Mouse (Mus musculus): ENCODE measurements at regions not wholly inside any gene's neighbourhood (a gene's known extent, or its start where the extent isn't known, plus 50 kb on each side); places are given as distances from the start of the nearest gene placed in this dataset.

DNA sequence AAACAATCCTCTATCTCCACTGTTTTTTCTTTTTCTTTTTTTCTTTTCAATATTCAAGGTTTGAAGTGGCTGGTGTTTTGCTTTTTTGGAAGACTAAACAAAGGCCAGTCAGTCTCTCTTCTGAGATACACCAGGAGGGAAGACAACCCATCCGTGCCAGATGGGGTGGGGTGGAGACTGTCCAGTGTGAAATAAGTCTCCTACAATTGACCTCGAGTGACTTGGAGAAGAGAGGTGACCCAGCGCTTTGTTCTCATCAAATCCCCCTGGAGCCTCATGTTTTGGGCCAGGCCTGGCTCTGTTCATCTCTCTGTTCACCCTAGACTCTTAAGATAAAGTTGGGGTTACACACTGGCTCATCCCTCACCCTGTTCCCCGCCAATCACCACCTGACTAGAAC lies 169.2 kb upstream of the Tbca start:
- WGBS: 64% methylated on average over 4 of the region's 4 CpGs
- no peaks in the 10 kb centered on the region for H3K9me3 ChIP-seq
- no peak overlapping the region for H3K4me3 ChIP-seq (replicated peaks)
- H3K27me3 ChIP-seq (replicated peaks): no peaks in the 10 kb centered on the region
- no peak overlapping the region for H3K9ac ChIP-seq
- H3K36me3 ChIP-seq: no peaks in the 10 kb centered on the region
- H3K4me2 ChIP-seq: no peak overlapping the region
- no peaks in the 10 kb centered on the region for H3K4me1 ChIP-seq
- ATAC-seq (ENCODE audit: insufficient read depth, low FRiP score, low read depth): no peak
- no peak overlapping the region for H3K27ac ChIP-seq

DNA sequence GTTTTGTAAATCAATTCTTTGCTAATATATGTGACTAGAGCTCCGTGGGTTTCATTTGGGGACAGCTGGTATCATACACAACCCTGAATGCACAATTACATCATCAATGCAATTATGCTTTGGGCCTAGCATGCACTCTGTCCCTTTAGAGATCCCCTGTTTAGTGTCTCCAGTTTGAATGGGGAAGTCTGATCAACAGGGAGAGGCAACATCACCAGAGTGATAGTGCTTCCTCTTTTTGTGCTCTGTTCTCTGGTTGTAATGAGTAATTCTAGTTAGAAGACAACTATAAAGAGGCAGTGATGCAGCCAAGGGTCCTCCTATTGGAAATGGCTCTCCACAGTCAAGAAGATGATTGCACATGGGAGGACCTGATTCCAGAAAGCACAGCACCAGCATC lies 158.7 kb upstream of the Tbca start:
- Histone ChIP-seq H3K9me3 (no peaks in the 10 kb centered on the region), H3K4me3 (replicated peaks) (no peak overlapping the region), H3K27me3 (replicated peaks) (no peaks in the 10 kb centered on the region), H3K36me3 (no peaks in the 10 kb centered on the region), H3K9ac (no peak overlapping the region), H3K4me2 (no peak overlapping the region), H3K4me1 (no peaks in the 10 kb centered on the region), H3K27ac (no peak overlapping the region)
- no peak for ATAC-seq (ENCODE audit: insufficient read depth, low FRiP score, low read depth)
- 58% methylated on average over 1 of the region's 1 CpGs for whole genome bisulfite sequencing

DNA sequence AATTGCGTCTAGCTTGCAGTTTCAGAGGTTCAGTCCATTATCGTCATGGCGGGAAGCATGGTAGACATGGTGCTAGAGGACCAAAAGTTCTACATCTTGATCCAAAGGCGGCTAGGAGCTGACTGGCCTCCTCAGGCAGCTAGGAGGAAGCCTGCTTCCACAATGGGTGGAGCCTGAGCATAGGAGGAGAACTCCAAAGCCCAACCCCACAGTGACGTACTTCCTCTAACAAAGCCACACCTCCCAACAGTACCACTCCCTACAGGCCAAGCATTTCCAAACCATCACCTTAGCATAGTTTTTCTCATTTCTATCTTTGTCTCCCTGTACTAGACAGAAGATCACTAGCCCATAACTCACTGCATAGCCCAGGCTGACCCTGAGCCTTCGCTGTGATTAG lies 158.0 kb upstream of the Tbca start:
- no peaks in the 10 kb centered on the region for H3K4me1 ChIP-seq
- no peak for ATAC-seq (ENCODE audit: insufficient read depth, low FRiP score, low read depth)
- no peak overlapping the region for H3K4me2 ChIP-seq
- no peak overlapping the region for H3K4me3 ChIP-seq (replicated peaks)
- WGBS: 92% methylated on average over 6 of the region's 6 CpGs
- no peaks in the 10 kb centered on the region for H3K27me3 ChIP-seq (replicated peaks)
- no peaks in the 10 kb centered on the region for H3K9me3 ChIP-seq
- no peaks in the 10 kb centered on the region for H3K36me3 ChIP-seq
- H3K27ac ChIP-seq: no peak overlapping the region
- no peak overlapping the region for H3K9ac ChIP-seq

DNA sequence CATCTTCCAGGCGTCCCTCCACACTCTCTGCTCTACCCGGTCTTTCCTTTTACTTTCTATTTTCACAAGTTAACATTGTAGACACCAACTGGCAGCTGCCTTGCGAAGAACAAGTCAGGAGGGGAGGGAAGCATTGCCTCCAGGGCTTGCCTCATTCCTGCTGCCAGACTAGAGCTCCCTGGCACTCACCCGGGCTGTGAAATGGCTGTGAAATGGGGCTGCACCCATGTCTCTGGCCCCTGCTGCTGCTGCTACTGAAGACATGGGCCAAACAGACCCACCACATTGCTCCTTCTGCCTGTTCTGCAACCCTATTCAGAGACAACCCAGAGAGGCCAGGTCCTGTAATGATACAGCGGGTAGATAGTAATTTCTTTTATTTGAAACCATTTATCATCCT lies 156.0 kb upstream of the Tbca start:
- Histone ChIP-seq H3K27ac (no peak overlapping the region), H3K4me2 (no peak overlapping the region), H3K4me3 (replicated peaks) (no peak overlapping the region), H3K4me1 (no peaks in the 10 kb centered on the region), H3K27me3 (replicated peaks) (no peaks in the 10 kb centered on the region), H3K9ac (no peak overlapping the region), H3K36me3 (no peaks in the 10 kb centered on the region), H3K9me3 (no peaks in the 10 kb centered on the region)
- no peak for ATAC-seq (ENCODE audit: insufficient read depth, low FRiP score, low read depth)
- WGBS: 49% methylated on average over 5 of the region's 5 CpGs

DNA sequence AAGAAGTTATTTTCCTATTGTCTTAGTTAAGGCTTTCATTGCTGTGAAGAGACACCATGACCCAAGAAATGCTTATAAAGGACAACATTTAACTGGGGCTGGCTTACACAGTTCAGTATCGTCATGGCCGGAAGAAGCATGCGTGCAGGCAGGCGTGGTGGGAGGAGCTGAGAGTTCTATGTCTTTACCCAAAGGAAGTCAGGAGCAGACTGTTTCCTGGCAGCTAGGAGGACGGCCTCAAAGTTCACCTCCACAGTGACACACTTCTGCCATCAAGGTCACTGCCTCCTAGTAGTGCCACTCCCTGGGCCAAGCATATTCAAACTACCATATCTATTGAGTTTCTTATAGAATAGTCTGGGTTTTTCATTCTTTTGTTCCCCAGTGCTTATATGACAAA lies 148.4 kb upstream of the Tbca start:
- Histone ChIP-seq H3K27me3 (replicated peaks) (0 out of 2 replicates have a peak, but pooled peaks cover 3% of the 10 kb centered on the region), H3K27ac (no peak overlapping the region), H3K9me3 (no peaks in the 10 kb centered on the region), H3K4me2 (no peak overlapping the region), H3K4me3 (replicated peaks) (no peak overlapping the region), H3K36me3 (no peaks in the 10 kb centered on the region), H3K4me1 (no peaks in the 10 kb centered on the region), H3K9ac (no peak overlapping the region)
- ATAC-seq (ENCODE audit: insufficient read depth, low FRiP score, low read depth): no peak
- 77% methylated on average over 5 of the region's 5 CpGs for WGBS

DNA sequence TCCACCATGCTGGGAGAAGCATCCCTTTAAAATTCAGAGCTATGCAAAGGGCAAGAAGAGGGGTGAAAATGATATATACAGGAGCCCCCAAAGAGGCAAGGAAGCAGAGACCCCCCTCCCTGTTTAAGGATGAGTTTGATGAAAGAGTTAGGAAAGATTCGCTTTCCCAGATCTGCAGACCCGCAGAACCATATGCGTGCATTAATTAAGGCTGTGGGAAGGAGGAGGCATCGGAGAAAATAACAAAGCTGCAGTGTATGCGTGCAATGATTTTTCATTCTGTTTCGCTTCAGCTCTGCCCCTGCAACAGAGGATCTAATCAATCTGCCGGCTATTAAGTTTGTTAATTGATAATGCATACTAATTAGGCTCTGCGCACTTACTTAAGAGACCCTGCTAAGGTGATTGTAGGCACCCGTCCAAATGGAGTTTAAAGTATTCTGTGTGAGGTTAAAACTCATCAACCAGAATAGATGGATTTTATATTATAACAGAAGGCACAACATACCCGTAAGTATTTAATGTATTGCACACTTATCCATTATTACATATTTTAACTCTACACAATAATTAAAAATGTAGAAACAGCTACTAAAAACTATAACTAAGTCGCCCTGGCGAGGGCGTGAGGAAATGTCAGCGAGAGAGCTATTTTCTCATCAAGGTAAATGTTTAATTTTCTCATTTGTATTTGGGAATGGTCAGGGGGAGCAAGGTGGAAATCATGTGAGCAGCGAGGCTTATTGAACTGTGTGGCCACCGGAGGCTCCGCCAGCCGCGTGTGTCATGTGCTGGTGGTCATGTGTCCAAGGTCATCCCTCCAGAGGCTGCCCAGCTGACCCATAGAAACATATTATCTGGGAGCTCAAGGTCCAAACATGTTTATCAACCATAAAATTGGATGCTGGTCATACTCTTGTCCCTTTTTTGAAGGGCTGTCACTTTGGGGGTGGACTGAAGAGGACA lies 143.2 kb upstream of the Tbca start:
- H3K9ac ChIP-seq: no peak overlapping the region
- WGBS: 70% methylated on average over 19 of the region's 19 CpGs
- H3K27ac ChIP-seq: no peak overlapping the region
- no peaks in the 10 kb centered on the region for H3K36me3 ChIP-seq
- H3K4me3 ChIP-seq (replicated peaks): no peak overlapping the region
- no peak for ATAC-seq (ENCODE audit: insufficient read depth, low FRiP score, low read depth)
- H3K4me1 ChIP-seq: no peaks in the 10 kb centered on the region
- H3K4me2 ChIP-seq: no peak overlapping the region
- no peaks in the 10 kb centered on the region for H3K9me3 ChIP-seq
- H3K27me3 ChIP-seq (replicated peaks): peaks cover 3% of the 10 kb centered on the region; the same call in 1 of the 2 replicates

DNA sequence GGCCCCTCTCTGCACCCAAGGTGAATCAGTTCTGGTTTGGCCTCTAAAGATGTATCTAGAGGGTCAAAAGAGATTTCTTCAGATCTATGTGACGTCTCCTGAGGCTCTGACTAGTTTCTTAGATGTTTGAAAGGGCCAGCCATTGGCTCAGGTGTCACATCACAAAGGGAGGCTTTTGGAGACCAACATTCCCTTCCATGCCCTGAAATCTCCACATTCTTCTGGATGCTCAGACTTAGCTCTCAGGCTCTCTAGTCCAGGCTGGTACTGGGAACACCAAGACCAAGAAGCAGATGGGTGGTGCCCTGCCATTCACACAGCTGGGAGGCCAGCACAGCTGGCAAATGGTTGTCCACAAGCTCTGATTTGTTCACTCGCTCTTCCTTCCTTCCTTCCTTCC lies 142.4 kb upstream of the Tbca start:
- no peaks in the 10 kb centered on the region for H3K36me3 ChIP-seq
- no peak overlapping the region for H3K9ac ChIP-seq
- no peak overlapping the region for H3K27ac ChIP-seq
- H3K4me2 ChIP-seq: no peak overlapping the region
- 86% methylated on average over 2 of the region's 2 CpGs for WGBS
- no peak overlapping the region for H3K4me3 ChIP-seq (replicated peaks)
- peaks cover 3% of the 10 kb centered on the region; the same call in 1 of the 2 replicates for H3K27me3 ChIP-seq (replicated peaks)
- H3K9me3 ChIP-seq: no peaks in the 10 kb centered on the region
- ATAC-seq (ENCODE audit: insufficient read depth, low FRiP score, low read depth): no peak
- H3K4me1 ChIP-seq: no peaks in the 10 kb centered on the region

DNA sequence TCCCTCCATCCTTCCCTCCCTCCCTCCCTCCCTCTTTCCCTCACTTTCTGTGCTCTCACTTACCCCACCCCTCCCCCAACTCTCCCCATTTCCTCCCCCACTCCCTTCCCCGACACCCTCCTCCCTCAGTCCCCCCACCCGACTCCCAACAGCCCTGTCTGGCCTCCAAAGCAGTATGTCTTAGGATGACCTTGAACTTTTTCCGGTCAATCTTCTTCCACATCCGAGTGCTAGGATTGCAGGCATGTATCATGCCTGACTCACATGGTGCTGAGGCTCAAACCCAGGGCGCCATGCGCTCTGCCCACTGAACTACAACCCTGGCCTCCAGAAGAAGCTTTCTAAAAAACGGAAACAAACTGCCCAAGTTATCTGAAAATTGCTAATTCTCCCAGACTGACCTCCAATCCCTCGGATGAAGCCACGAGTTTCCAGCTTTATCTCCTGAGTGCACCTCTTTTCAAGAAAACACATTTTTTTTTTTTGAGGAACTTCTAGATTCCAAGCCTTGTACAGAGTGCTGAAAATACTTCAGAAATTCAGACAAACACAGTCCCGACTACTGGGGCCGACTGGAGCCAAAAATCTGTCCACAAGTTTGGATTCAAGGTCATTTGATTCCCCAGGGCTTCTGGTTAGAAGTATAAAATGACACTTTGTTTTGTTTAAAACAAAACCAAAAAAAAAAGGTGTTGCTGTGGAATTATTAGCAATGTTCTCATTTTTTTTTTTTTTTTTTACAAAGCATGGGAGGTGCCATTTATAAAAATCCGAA lies 141.7 kb upstream of the Tbca start:
- ATAC-seq (ENCODE audit: insufficient read depth, low FRiP score, low read depth): no peak
- H3K36me3 ChIP-seq: no peaks in the 10 kb centered on the region
- WGBS: 44% methylated on average over 12 of the region's 12 CpGs
- no peak overlapping the region for H3K4me2 ChIP-seq
- H3K4me3 ChIP-seq (replicated peaks): no peak overlapping the region
- H3K4me1 ChIP-seq: no peaks in the 10 kb centered on the region
- no peaks in the 10 kb centered on the region for H3K9me3 ChIP-seq
- peaks cover 3% of the 10 kb centered on the region; the same call in 1 of the 2 replicates for H3K27me3 ChIP-seq (replicated peaks)
- H3K9ac ChIP-seq: no peak overlapping the region
- no peak overlapping the region for H3K27ac ChIP-seq

DNA sequence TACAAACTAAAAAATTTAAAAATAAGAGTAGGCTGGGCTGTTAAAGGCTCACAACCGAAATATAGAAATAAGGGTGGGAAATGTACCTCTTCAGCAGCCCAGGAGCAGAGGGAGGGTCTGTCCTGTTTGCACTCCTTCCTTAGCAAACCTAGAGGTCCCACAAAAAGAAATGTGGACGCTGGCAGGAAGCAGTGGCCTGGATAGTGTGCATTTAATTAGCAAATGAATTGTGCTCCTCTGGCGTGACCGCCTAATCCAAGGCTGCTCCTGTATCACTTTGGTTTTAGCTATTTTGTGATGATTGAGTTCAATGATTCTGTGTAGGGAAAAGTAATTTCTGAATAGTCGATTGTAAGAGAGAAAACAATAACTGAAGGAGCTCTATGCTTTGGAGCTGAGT lies 141.1 kb upstream of the Tbca start:
- H3K9me3 ChIP-seq: no peaks in the 10 kb centered on the region
- peaks cover 3% of the 10 kb centered on the region; the same call in 1 of the 2 replicates for H3K27me3 ChIP-seq (replicated peaks)
- no peak overlapping the region for H3K4me3 ChIP-seq (replicated peaks)
- H3K9ac ChIP-seq: no peak overlapping the region
- H3K4me2 ChIP-seq: no peak overlapping the region
- 66% methylated on average over 5 of the region's 5 CpGs for WGBS
- ATAC-seq (ENCODE audit: insufficient read depth, low FRiP score, low read depth): no peak
- no peaks in the 10 kb centered on the region for H3K36me3 ChIP-seq
- H3K4me1 ChIP-seq: no peaks in the 10 kb centered on the region
- no peak overlapping the region for H3K27ac ChIP-seq

DNA sequence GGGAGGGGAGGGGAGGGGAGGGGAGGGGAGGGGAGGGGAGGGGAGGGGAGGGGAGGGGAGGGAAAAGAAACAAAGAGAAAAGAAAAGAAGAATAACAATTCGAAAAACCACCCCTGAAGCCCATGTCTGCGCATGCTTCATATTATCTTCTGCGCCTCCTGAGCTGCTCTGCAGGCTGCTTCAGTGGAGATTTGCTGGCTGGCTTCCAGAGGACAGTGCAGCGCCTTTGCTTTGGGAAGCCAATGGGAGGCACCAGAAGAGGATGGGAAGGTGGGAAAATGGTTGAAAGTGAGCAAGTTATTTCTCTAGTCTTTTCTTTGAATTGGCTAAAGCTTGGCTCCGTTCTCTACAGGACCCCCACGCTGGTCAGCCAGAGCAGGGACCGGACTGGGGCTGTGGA lies 137.8 kb upstream of the Tbca start:
- Histone ChIP-seq H3K4me1 (no peaks in the 10 kb centered on the region), H3K27ac (no peak overlapping the region), H3K4me3 (replicated peaks) (no peak overlapping the region), H3K9me3 (no peaks in the 10 kb centered on the region), H3K9ac (no peak overlapping the region), H3K27me3 (replicated peaks) (no peaks in the 10 kb centered on the region; the same call in 1 of the 2 replicates), H3K4me2 (no peak overlapping the region), H3K36me3 (no peaks in the 10 kb centered on the region)
- ATAC-seq (ENCODE audit: insufficient read depth, low FRiP score, low read depth): no peak
- 74% methylated on average over 7 of the region's 7 CpGs for WGBS

DNA sequence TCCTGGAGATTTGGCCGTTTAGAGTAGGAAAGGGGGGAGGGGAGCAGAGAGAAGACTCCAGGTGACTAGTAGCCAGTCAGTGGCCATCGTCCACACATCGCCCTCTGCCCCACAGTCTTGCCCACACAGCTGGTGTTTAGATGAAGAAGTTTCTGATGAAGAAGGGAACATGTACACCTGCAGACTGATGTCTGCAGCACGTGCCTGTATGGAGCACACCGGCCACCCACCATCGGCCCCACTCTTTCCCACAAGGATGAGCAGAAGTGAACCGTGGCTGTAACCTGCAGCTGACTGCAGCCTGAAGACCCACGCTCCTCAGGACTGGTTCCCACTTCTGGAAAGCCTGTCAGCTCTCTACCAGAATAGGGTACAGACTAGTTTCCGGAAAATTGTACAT lies 121.1 kb upstream of the Tbca start:
- 77% methylated on average over 9 of the region's 9 CpGs for WGBS
- Histone ChIP-seq H3K36me3 (no peaks in the 10 kb centered on the region), H3K27ac (no peak overlapping the region), H3K4me1 (no peaks in the 10 kb centered on the region), H3K27me3 (replicated peaks) (0 out of 2 replicates have a peak, but pooled peaks cover 3% of the 10 kb centered on the region), H3K9me3 (no peaks in the 10 kb centered on the region), H3K4me3 (replicated peaks) (no peak overlapping the region), H3K9ac (no peak overlapping the region), H3K4me2 (no peak overlapping the region)
- no peak for ATAC-seq (ENCODE audit: insufficient read depth, low FRiP score, low read depth)

DNA sequence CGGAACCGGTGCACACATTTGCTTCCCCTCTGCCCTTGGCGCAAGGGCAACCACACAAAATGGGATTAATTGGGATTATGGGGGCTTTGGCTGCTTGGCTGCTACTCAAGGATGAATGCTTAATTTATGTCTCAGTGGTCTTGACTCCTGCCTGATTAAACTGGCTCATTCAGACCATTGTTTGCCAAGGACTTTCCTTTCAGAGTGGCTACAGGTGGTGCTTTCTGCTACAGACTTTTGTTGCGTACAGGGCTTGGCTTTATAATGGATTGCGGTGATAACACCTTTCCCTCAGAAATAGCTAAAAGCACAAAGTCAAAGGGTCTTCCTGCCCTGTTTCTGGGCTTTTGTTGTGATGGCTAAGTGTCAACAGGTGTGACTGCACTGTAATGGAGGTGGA lies 120.4 kb upstream of the Tbca start:
- Histone ChIP-seq H3K27me3 (replicated peaks) (0 out of 2 replicates have a peak, but pooled peaks cover 3% of the 10 kb centered on the region), H3K4me1 (no peaks in the 10 kb centered on the region), H3K36me3 (no peaks in the 10 kb centered on the region), H3K27ac (no peak overlapping the region), H3K4me3 (replicated peaks) (no peak overlapping the region), H3K4me2 (no peak overlapping the region), H3K9ac (no peak overlapping the region), H3K9me3 (no peaks in the 10 kb centered on the region)
- no peak for ATAC-seq (ENCODE audit: insufficient read depth, low FRiP score, low read depth)
- WGBS: 46% methylated on average over 5 of the region's 5 CpGs
